Mouse (Mus musculus): ENCODE data around the gene Nwd2.

GRCm38 (mm10) chr5:63788156-63788826 lies 139.4 kb downstream of the Nwd2 start:
- TF ChIP-seq GATA1 (IDR thresholded peaks at IDR 0.05; ENCODE audit: borderline replicate concordance, low read length) (no peak), FLI1 (IDR thresholded peaks at IDR 0.05; ENCODE audit: low read length) (no peak)

All from megakaryocyte, embryonic 14.5 days (primary cell).